Mouse (Mus musculus): ENCODE results near the gene Zfp658. TPM values are rescaled to one million over a fixed set of nuclear protein-coding genes. Genes with fewer than 3 reads are reported as not detected.
A peak's percentile ranks its signal among the peaks of the same experiment; 100 is the strongest.

The Zfp658 gene
- polyA plus RNA-seq (2012; rRNA removed), result 1.9 and 2.4 TPM in 2 replicates

DNA sequence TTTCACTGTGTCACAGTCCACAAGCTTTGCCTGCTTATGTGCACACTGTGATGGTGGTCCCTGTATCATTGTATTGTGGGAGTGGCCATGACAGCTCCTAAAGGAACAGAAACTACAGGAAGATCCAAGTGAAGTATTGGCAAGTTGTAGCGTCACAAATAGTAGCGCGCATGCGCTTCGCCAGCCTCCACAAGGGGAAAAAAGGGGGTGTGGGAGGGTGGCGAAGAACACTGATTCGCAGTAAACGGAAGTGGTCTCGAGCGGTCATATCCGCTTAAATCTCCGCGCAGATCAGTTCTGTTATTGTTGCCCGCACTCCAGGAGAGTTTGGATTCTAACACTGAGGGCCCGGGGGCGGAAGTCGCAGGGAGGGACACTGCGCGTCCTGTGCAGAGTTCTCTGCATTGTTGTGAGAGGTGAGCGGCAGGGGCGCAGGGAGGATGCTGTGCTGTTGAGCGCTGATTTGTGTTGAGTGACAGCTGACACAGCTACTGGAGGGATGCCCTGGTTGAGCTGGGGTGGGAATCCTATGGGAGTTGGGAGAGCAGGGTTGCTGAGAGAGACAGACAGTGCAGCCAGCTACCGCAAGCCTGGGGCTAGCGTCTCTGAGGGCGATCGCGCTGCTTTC is at the start of gene Zfp658:
Gene Zfp658, plus strand, starts transcription at position 251 of the 628 bp plus-strand sequence.
- DNase-seq (ENCODE audit: low read depth), result peak; percentile 23

DNA sequence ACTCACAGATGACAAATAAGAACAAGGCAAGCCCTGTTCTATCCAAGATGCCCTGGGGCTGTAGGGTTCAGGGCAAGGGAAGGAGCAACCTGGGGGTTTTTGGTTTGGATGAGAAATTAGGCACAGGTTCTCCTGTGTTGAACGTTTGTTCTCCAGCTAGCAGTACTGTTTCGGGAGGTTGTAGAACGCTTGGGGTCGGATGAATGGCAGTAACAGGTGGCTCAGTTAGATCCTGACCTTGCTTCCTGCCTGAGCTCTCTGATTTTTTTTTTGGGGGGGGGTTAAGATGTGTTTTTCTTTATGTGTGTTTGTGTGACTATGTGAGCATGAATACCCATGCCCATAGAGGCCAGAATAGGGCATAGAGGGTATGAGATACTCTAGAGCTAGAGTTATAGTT is 49.5 kb upstream of the Zfp658 start:
- DNase-seq (ENCODE audit: low read depth), result no peak

DNA sequence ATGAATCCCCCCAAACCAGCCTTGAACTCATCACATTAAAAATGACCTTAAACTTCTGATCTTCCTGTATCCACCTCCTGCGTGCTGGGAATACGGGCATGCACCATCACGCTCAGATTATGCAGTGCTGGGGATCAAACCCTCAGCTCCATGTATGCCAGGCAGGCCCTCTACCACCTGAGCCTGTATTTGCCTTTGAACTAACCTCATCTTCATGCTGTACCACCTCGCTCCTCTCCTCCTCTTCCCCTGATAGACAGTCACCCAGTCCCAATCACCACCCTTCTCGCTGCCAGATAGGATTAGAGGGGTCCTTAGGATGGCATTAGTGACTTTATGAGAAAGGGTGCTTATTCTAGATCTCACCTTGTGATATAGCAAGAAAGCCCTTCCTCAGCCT is 47.0 kb upstream of the Zfp658 start:
- no peak for DNase-seq (ENCODE audit: low read depth)

DNA sequence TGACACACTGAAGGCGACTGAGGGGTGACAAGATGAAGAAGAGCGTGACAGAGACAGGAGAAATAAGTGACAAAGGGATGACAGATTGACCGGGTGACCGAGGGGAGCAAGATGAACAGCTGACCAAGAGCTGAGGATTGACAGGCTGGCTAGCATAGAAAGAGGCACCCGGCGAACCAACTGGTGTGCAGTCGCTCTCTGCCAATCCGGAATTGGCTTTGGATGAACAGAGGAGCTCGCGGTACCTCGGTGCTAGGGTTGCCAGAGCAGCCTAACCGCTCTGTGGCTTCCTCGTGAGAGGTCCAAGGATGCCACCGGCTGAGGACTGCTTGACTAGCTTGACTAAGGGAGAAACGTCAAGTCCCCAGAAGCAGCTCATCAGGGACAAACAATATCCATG is 43.7 kb upstream of the Zfp658 start:
- DNase-seq (ENCODE audit: low read depth), result no peak

DNA sequence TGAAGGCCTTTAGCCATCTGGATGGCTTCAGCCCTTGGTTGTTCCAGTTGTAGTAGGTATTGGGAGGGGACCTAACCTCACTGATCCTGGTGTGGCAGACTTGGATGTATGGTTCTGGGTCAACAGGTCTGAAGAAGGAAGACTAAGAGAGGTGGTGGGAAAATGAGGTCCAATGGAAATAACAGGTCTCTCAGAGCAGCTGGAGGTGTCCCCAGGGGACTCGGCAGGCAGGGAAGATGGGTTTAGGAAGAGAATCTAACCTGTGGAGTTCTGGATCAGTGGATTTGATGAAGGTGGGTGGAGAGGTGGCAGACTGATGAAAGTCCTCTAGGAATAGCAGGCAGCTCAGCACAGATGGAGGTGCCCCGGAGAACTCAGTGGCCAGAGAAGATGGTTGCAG is 39.3 kb upstream of the Zfp658 start:
- DNase-seq (ENCODE audit: low read depth), result no peak

DNA sequence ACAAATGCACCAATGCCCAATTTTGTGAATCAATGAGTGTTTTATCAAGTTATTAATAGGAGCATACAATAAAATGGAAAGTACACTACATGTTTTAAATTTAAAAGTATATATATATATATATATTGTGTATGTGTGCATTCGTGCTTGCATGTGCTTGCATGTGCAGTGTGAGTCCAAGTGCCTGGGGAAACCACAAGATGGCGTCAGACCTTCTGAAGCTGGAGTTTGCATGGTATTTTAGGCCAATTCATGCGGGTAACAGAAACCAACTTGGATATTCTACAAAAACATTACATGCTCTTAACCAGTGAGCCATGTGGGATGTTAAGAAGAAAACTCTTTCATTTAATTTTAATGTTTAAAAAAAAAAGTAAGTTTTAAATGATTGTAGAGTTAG is 36.7 kb upstream of the Zfp658 start:
- DNase-seq (ENCODE audit: low read depth), result no peak

DNA sequence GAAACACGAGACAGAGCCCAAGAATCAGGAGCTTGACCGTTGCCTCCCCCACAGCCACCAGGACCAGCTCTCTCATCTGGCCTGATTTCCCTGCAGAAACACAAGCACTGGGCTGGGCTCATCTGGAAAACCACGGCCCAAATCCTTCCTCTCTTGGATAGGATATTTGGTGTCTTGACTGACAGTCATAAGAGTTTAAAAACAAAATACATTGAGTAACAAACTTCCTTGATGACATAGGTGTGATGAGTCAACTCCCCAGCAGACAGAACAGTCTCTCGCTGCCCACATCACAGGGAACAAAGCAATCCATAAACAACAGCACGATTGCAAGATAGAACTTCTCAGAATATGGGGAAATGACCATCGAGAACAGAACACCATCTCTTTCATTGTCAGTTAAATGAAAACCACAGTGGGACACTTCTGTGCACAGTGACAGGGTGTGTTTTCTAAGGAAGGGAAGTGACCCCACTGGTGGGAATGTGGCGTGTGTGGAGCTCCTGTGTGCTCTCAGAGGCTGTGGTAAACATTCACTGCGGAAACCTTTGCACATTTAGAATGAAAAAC is 31.8 kb upstream of the Zfp658 start:
- no peak for DNase-seq (ENCODE audit: low read depth)

DNA sequence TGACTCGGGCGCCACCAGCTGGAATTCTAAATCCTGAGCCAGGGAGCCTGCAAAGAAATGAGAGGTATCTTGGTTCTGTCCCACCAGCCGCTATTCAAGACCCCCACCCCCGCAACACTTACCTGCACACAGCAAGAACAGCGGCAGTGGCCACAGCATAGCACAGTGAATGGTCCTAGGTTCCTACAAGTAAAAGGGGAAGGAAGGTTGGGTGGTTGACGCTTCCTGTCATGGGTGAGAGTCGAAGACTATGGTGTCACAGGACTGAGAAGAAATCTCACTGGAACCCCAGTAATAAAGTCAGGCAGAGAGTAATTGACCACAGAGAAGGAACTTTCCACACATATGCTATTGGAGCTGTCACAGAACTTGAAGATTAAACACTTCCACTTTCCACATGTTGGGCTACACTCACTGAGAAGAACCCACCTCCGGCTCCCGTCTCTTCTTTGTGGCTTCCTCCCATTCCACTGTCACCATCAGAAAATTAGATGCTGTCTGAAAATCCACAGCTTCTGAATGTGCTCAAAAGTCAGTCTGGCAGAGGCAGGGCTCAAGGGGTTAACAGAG is 29.0 kb upstream of the Zfp658 start:
- DNase-seq (ENCODE audit: low read depth), result no peak

DNA sequence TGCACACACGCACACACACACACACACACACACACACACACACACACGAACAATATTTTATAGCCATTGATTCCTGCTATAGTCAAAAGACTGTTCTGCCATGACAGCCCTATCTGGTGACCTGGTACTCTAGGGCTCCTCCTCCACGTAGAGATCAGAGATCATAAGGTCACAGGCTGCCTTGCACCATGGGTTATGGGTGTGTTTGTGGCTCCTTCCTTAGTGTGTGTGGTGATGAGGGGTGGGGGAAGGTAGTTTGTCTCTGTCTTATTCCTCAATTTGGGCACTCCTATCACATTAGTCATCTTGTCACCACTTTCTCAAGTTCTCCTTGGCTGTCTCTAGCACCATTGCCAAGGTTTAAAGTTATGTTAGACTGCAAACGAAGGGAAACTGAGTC is 23.5 kb upstream of the Zfp658 start:
- DNase-seq (ENCODE audit: low read depth), result no peak

DNA sequence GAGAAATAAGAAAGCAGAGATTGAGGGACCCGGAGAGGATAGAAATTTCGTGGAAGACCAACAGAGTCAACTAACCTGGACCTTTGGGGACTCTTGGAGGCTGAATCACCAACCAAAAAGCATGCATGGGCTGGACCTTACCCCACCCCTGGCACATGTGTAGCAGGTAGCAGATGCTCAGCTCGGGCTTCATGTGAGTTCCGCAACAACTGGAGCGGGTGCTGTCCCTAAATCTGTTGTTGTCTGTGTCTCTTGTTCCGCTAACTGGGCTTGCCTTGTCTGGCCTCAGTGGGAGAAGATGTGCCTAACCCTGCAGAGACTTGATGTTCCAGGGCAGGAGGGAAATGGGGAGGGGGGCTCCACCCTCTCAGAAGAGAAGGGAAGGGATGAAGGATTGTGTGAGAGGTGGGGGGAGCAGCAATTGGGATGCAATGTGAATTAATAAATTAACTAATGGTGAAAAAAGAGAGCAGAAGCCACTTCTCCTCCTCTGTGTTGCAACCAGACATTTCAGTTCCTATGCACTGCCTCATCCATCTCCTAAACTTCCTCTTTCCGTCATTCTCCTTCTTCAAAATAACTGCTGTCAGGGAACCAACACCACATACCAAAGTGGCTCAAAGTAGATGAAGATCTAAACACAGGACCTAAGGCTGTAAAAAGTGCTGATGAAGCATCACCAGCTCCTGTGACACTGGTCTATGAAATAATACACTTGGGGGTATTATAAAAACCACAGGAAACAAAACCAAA is 17.7 kb upstream of the Zfp658 start, which contains the start of gene Cd33:
Gene Cd33, minus strand, starts transcription at position 204 of the 753 bp plus-strand sequence.
- DNase-seq (ENCODE audit: low read depth), result no peak

DNA sequence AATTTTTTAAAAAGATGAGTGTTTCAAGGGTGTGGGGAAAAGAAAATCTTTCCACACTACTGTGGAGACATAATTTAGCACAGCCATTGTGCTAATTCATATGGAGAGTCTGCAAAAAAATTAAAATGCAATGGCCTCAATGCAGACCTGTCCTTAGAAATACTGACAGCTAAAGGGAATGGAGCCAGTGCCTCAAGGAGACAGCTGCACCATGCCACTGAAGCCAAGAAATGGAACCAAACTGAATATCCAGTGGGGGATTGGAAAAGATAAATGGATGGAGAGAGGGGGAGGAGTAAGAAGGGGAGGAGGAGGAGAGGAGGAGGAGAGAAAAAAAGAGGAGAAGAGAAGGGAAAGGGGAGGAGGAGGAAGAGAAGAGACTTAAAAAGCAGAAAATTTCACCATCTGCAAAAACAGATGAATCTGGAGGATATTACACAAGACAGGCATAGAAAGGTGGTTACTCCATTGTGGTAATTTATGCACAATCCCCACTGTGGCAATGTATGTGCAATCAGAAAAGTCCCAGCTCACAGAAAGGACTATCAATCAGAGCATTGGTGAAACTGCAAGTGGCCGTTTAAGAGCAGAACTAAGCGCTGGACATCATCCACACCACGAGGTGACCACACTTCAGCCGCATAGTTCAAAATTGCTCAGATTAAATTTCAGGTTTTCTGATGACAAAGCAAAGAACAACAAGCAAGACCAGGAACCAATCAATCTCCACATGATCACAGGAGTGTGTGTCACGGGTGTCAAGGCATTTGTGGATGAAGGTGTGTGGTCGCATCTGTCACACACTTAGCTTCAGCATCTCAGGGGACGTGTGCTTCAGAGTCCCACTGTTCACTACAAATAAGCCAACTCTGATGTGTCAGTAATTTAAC is 16.2 kb upstream of the Zfp658 start:
- DNase-seq (ENCODE audit: low read depth), result no peak

DNA sequence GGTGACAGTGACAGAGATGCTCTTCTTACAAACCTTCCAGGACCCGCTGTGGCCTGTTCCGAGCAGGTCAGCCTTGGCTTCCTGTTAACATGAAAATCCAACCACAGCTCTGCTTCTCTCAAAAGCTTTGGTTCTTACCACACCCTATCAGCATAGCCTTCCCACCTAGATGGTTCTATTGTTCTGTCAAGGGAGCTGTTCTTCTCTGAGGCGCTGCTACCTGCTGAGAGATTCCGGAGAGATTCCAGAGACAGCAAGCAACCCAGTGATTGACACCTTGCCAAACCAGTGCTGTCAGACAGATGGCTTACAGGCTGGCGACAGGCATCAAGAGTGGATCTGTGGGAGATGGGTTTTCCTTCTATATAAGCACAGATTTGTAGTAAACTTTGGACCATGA is 14.4 kb upstream of the Zfp658 start:
- DNase-seq (ENCODE audit: low read depth), result no peak

DNA sequence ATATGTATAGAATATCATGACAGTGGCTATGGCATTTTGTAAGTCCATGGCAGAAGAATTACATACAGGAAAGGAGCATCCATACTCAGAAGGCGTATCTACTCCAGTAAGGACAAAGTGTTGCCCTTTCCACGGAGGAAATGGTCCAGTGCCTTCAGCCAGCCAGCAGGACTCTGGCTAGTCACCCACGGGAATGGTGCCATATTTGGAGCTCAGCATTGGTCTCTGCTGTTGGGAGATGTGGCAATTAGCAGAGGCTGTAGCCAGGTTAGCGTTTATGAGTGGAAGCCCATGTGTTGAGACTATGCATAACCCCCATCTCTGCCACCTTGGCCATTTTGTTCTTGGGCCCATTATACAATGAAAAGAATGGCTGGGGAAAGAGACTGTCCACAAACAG is 13.8 kb upstream of the Zfp658 start:
- no peak for DNase-seq (ENCODE audit: low read depth)

DNA sequence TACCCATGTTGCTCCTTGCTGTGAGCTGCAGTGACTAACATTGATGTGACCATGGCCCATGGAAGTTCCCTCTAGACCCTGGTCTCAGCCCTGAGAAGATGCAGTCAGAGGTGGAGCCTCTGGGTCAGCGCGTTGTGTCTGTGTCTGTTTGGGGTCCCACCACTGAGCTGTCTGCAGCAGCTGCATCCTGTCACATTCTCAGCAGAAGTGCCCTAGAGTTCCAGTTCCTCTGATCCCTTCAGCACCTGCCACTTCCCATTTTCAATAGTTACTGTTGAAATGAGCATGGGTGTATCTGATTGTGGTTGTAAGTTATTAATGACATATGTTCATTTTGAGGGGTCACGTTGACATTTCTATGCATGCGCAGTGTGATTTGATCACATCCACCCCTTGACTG is 8.9 kb upstream of the Zfp658 start:
- DNase-seq (ENCODE audit: low read depth), result no peak

DNA sequence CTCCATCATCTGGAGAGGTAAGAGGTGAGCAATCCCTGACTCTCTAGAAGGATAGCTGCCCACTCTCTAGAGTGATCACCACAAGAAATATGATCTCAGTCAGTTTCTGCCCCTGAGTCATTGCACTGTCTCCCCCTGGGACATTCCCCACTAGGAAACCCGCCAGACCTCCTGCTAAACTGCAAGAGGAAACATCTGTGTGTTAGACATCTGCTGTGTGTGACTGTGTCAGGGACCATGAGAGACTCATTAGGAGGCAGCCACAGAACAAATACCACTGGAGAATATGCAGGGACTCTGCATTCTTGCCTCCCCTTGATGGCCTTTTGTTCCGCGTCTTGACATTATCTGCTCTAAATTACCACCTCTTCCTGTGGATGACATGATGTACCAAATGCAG is 7.5 kb upstream of the Zfp658 start:
- no peak for DNase-seq (ENCODE audit: low read depth)

DNA sequence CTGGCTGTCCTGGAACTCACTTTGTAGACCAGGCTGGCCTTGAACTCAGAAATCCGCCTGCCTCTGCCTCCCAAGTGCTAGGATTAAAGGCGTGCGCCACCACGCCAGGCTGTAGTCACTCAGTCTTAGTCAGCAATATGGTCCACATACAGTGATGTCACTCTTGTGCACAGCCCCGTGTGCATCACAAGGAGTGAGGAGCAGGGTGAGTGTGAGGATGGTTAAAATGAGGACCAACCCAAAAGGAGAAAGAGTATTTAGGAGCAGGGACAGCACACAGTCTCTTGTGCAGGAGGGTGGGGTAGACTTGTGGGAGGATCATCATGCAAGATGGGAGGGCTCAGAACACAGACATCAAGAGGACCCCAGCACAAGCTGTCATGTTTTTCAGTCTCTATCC is 6.7 kb upstream of the Zfp658 start:
- DNase-seq (ENCODE audit: low read depth), result no peak

DNA sequence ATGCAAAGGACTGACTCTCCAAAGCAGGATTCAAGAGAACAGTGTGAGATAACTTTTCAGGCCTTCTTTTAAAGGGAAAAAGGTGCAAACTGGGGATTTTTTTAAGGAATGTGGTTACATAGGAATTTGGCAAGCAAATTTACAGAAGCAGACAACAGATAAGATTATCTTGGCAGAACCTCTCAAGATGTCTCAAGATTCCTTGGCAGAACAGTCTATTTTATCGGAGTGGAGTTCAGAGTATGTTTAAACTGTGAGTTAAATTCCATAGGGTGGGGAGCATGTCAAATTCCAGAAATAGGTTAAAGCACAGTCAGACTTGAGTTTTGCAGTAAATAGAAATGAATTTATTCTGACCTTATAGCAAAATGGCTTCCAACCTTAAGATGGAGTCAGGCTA is 5.2 kb upstream of the Zfp658 start:
- no peak for DNase-seq (ENCODE audit: low read depth)

DNA sequence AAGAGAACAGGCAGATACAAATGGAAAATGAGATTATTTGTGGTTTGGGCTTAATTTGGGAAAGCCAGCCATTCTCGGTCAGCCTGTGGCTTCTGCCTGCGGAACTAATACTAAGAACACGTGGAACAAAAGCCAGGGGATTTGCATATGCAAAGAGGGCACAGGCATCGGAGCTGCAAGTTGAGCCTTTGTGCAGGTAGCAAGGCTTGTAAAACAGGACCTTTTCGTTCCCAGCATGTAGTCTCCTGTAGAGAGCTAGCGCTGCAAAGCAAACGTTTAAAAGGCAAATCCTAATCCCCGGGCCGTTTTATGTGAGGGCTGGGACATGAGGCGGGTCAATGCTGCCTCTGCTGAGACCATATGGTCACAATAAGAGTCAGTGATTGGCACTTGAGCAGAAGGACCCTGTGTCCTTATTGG is 605 bp downstream of the Zfp658 start:
- DNase-seq (ENCODE audit: low read depth), result no peak

DNA sequence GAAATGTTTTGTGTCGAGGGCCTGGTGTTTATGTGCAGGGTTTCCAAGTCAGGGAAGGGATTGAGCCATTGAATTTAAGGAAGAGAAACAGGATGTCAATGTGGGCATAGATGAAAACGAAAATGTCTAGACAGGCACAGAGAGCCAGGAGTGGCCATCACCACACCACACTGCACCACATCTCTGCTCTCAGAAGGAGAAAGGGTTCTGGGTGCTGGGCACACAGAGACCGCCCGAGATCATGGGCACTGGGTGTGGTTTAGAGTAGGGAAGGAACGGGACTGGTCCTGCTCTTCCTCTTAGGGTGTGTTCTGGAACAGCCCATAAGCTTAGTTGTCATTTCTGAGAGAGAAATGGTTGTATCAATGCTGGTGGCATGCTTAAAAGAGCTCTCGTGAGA is 1.2 kb downstream of the Zfp658 start:
- DNase-seq (ENCODE audit: low read depth), result no peak

DNA sequence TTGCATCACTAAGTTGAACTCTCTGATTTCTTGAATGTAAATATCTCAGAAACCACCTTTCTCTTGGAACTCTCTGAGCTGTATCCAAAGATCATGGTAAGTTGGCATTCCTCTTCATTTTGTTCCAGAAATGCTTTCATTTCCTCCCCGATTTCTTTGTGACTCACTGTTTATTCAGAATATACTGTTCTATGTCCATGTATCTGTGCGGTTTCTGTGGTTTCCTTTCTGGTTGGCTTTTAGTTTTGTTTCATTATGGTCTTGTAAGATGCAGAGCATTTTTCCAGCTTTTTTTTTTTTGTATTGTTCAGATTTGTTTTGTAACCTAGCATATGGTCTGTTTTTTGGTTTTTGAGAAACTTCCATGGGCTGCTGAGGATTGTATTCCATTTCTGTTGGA is 9.2 kb downstream of the Zfp658 start:
- DNase-seq (ENCODE audit: low read depth), result no peak

DNA sequence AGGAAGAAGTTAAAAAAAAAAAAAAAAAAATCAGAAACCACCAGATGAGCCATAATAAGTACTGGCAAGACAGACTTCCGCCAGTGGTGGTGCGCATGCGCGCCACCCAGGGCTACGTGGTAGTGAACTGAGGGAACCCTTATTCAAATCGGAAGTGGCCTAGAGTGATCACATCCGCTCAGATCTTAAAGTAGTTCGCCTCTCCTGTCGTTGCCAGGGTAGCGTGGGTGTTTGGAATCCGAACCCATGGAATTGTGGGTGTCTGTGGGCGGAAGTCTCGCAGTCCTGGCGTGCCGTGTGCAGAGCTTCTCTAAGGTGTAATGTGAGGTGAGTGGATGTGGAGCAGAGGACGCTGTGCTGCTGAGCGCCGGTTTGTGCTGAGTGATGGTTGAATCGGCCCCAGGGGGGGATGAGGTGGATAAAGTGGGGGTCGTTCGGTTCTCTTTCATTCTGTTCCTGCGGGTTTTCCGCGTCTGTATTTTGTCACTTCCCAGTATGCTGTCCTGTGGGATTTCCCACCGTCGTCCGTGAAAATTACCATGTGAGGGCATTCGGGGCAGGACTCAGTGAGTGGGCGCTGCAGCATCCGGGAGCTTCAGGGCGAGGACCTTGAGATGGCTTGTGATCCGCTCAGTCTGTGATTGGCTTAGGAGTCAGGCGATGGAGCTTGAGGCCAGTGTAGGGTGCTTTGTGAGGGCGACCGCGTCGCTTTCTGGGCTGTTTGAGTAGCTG is 17.6 kb downstream of the Zfp658 start, which contains the start of gene Zfp719:
Gene Zfp719, plus strand, starts transcription at position 171 of the 732 bp plus-strand sequence.
- DNase-seq (ENCODE audit: low read depth), result peak; percentile 89
